Mouse (Mus musculus) ES-E14 (cell line): ENCODE data around the gene Adcy5.

Experiments
- HCFC1 ChIP-seq: IDR thresholded peaks from 2 replicates; pipeline ENCODE4 v1.6.1; 2012; ENCODE audit warnings: low read length, inconsistent platforms, borderline replicate concordance; ENCODE audit not compliant: insufficient read depth
- ZNF384 ChIP-seq: IDR thresholded peaks from 2 replicates; pipeline ENCODE4 v1.6.1; 2012; ENCODE audit warnings: low read depth, low read length, inconsistent platforms

DNA sequence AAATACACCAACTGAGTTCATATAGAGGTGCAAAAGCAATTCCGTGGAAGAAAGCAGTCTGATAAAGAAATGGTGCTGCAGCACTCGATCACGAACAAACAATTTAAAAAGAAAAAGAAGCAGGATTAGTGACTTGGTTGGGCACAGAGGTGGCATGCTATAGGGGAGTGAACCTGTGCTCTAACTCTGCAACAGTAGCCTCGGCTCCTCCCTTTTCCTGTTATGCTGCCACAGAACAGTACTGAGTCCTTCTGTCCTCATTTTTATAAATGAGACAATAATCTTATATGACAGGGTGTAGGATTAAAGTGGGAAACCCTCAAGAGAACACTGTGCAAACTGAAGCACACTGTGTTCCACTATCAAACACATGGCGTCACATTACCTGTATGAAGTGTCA, 162.8 kb downstream of the Adcy5 start:
- no peak for TF ChIP-seq HCFC1
- TF ChIP-seq ZNF384 = no peak
